ENCODE assay signal across 1 mouse cellular context in the genomic region with DNA sequence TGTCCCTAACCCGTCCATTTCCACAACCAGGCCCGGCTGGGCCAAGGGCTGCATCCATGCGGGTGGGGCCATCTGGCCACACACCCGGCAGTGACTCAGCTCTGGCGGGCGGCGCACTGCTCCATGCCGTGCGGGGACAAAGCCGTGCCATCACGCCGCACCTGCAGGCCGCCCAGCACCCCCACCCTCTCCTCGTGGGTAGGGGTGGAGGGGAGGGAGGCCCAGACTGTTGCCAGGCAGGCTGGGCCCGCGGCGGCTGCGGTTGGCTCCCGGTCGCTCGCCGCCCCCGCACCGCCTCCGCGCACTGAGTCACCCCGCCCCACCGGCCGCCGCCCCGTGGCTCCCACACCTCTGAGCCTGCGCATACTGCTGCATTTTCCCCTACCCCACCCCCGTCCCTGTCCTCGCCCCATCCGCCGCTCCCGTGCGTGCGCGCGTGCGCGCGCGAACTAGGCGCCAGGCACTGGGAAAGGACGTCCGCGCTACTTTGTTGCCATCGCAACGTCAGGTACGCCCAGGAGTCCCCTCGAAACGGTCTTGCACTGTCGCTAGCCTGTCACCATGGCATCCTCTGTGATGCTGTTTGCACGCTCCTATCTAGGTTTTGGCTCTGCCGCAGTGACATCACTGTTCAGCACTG.
A peak's percentile ranks its signal among the peaks of the same experiment; 100 is the strongest.
TF ChIP-seq lines count a peak whose summit lies in the region.

No protein-coding gene starts in this region.

TF ChIP-seq in CH12.LX, 34 proteins besides CTCF, POLR2A, EP300 and RAD21 (continued from another document):
- TF ChIP-seq POLR2AphosphoS2 (IDR thresholded peaks at IDR 0.05; ENCODE audit: low read depth, low read length) (no peak), MAFK (IDR thresholded peaks at IDR 0.05; ENCODE audit: insufficient replicate concordance, low read length) (peak; percentile 41; the same call in 1 of the 2 replicates), NELFE (IDR thresholded peaks at IDR 0.05; ENCODE audit: low read depth, low read length) (peak; percentile 62), UBTF (IDR thresholded peaks at IDR 0.05; ENCODE audit: low read depth, low read length) (0 out of 2 replicates have a peak, but pooled peaks have one; percentile 61), BHLHE40 (IDR thresholded peaks at IDR 0.05; ENCODE audit: low read depth, low read length) (peak; percentile 88), ZNF384 (IDR thresholded peaks at IDR 0.05; ENCODE audit: low read depth, low read length) (no peak), USF2 (conservative IDR thresholded peaks at IDR 0.05; ENCODE audit: low read depth, low read length) (no peak), ELF1 (IDR thresholded peaks at IDR 0.05; ENCODE audit: low read depth, low read length) (no peak; the same call in 1 of the 2 replicates), RCOR1 (conservative IDR thresholded peaks at IDR 0.05; ENCODE audit: low read depth, low read length) (no peak), MXI1 (IDR thresholded peaks at IDR 0.05; ENCODE audit: low read depth, low read length) (peak; percentile 85), ZKSCAN1 (IDR thresholded peaks at IDR 0.05; ENCODE audit: borderline replicate concordance, low read depth, low read length) (no peak), ETS1 (conservative IDR thresholded peaks at IDR 0.05; ENCODE audit: low read depth, low read length) (peak; percentile 36; the same call in 1 of the 2 replicates), TCF12 (IDR thresholded peaks at IDR 0.05; ENCODE audit: low read depth, low read length) (peak; percentile 69), KAT2A (IDR thresholded peaks at IDR 0.05; ENCODE audit: insufficient replicate concordance, low read length) (no peak), SMC3 (IDR thresholded peaks at IDR 0.05; ENCODE audit: low read depth, low read length) (no peak), PAX5 (IDR thresholded peaks at IDR 0.05; ENCODE audit: low read length) (no peak), MEF2A (IDR thresholded peaks at IDR 0.05; ENCODE audit: borderline replicate concordance, low read depth, low read length) (0 out of 2 replicates have a peak, but pooled peaks have one; percentile 13), IRF4 (IDR thresholded peaks at IDR 0.05; ENCODE audit: low read depth, low read length) (peak; percentile 36; the same call in 1 of the 2 replicates), MAX (IDR thresholded peaks at IDR 0.05; ENCODE audit: low read length) (peak; percentile 49), NRF1 (IDR thresholded peaks at IDR 0.05; ENCODE audit: low read depth, low read length) (peak; percentile 87), JUND (conservative IDR thresholded peaks at IDR 0.05; ENCODE audit: low read depth, low read length) (no peak), TBP (conservative IDR thresholded peaks at IDR 0.05; ENCODE audit: low read depth, low read length) (no peak), ZC3H11A (IDR thresholded peaks at IDR 0.05; ENCODE audit: low read depth, low read length) (no peak), MAZ (IDR thresholded peaks at IDR 0.05; ENCODE audit: low read depth, low read length) (peak; percentile 54; the same call in 1 of the 2 replicates), HCFC1 (IDR thresholded peaks at IDR 0.05; ENCODE audit: low read depth, low read length) (no peak; the same call in 1 of the 2 replicates), JUN (IDR thresholded peaks at IDR 0.05; ENCODE audit: insufficient read depth, low read depth, low read length) (no peak), ZMIZ1 (IDR thresholded peaks at IDR 0.05; ENCODE audit: low read depth, low read length) (peak; percentile 80), MYC (IDR thresholded peaks at IDR 0.05; ENCODE audit: low read depth, low read length) (peak; percentile 53; the same call in 1 of the 2 replicates), SIN3A (IDR thresholded peaks at IDR 0.05; ENCODE audit: low read length) (peak; percentile 62)
